In the genomic region with DNA sequence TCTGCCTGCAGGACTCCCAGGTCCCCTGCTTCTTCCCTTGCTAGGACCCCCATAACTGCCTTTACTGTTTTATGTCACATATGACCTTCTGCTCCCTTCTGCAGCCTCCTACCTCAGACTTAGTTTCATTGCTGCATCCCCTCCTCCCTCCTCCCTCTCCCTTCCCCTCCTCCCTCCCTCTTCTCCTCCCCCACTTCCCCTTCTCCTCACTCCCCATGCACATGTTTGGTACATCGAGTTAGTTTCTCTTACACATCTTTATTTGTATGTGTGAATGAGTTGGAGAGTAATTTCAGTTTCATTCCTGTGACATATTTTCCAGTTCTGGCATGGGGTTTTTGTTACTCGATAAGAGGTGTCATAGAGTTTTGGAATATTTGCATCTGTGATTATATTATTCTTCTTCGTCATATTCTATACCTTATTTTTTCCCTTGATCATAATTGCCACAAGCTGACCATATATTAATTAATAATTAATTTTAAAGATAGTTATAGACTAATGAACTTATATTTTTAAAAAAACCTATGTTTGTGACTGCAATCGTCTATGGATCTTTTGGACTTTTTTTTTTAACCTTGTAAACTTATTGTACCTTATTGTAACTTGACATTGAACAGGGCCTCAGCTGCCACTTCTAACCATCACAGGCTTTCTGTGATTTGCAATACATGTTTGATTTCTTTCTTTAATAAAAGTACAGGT, we compare ENCODE assay signal across 34 mouse cellular contexts.
DNase-seq lines count a peak whose midpoint lies in the region; ATAC-seq and TF ChIP-seq lines count a peak whose summit lies in the region.
"Had no signal": no experiment of that assay in that cellular context is flagged by ENCODE, and none has a peak within 500 bp of the region (broad histone marks: within the 10 kb centered on the region; RNA-seq: fewer than 3 reads in every experiment).

No protein-coding gene starts in this region.

- TF ChIP-seq POLR2A in CH12.LX (IDR thresholded peaks at IDR 0.05; ENCODE audit: low read depth, low read length) = 0 out of 2 replicates have a peak, but pooled peaks have one; percentile 27

- H3K9me3 ChIP-seq in CH12.LX (replicated peaks; ENCODE audit: low read length) = peaks cover 6% of the 10 kb centered on the region
- H3K9me3 ChIP-seq: embryonic facial prominence, embryonic 10.5 days; embryonic facial prominence, embryonic 15.5 days; forebrain, embryonic 12.5 days; hindbrain, embryonic 13.5 days; limb, embryonic 10.5 days; limb, embryonic 15.5 days; liver, embryonic 13.5 days had no signal

- dilution Hi-C loops in CH12.LX (cut with MboI; ENCODE audit: extremely low pct_ligation_motif_present, extremely low pct_unique_long_range_greater_than_20kb, low sequenced_read_pairs) = no loop called here

- in situ Hi-C loops in CH12.LX (cut with MboI; ENCODE audit: low pct_ligation_motif_present, low pct_unique_long_range_greater_than_20kb, low sequenced_read_pairs) = loop anchor here (10.0 kb wide), 2 partner anchors 65 kb away; partner anchors contain the start of gene Map3k5

- no peak for TF ChIP-seq CTCF in CH12.LX (conservative IDR thresholded peaks at IDR 0.05 in 1 of 2, IDR thresholded peaks at IDR 0.05 in 1 of 2; ENCODE audit: low read depth in 2 of 2, low read length in 2 of 2)

- peak overlapping the region; percentile 47 for H3K4me2 ChIP-seq in CH12.LX (ENCODE audit: insufficient read depth, low read depth, poor library complexity, severe bottlenecking)
- H3K4me2 ChIP-seq: embryonic facial prominence, embryonic 15.5 days; forebrain, embryonic 12.5 days; heart, embryonic 11.5 days; hindbrain, embryonic 13.5 days; kidney, embryonic 15.5 days; limb, embryonic 15.5 days; liver, embryonic 13.5 days; midbrain, embryonic 11.5 days had no signal

- H3K36me3 ChIP-seq in CH12.LX (replicated peaks in 1 of 2; ENCODE audit: control insufficient read depth in 1 of 2, insufficient read depth in 1 of 2, low read length in 1 of 2) = peaks cover 0 to 24% of the 10 kb centered on the region in 2 experiments
- H3K36me3 ChIP-seq: embryonic facial prominence, embryonic 10.5 days; embryonic facial prominence, embryonic 15.5 days; forebrain, embryonic 12.5 days; hindbrain, embryonic 13.5 days; kidney, embryonic 15.5 days; limb, embryonic 10.5 days; limb, embryonic 15.5 days; liver, embryonic 13.5 days had no signal

- peak overlapping the region; percentile 95 for H3K27ac ChIP-seq in CH12.LX (ENCODE audit: insufficient read depth, low read depth)
- H3K27ac ChIP-seq: embryonic facial prominence, embryonic 10.5 days; embryonic facial prominence, embryonic 15.5 days; forebrain, embryonic 12.5 days; hindbrain, embryonic 13.5 days; kidney, embryonic 15.5 days; limb, embryonic 10.5 days; limb, embryonic 15.5 days; liver, embryonic 13.5 days; macrophage had no signal

- peaks cover 60% of the 10 kb centered on the region for H3K79me2 ChIP-seq in CH12.LX (replicated peaks; ENCODE audit: control insufficient read depth, extremely low read depth, insufficient read depth, poor library complexity, severe bottlenecking)

- peak; percentile 83 for TF ChIP-seq EP300 in CH12.LX (IDR thresholded peaks at IDR 0.05; ENCODE audit: low read length)

- peak overlapping the region; percentile 67 for H3K9ac ChIP-seq in CH12.LX (ENCODE audit: insufficient read depth, low read depth)
- H3K9ac ChIP-seq: embryonic facial prominence, embryonic 15.5 days; forebrain, embryonic 12.5 days; hindbrain, embryonic 13.5 days; kidney, embryonic 15.5 days; limb, embryonic 15.5 days; liver, embryonic 13.5 days had no signal

- 0 out of 2 replicates have a peak, but pooled peaks have one; percentile 2 for TF ChIP-seq RAD21 in CH12.LX (IDR thresholded peaks at IDR 0.05; ENCODE audit: low read depth, low read length)

- peak; percentile 55 for ATAC-seq in inflammation-experienced regulatory T-cells, adult 6 months
- ATAC-seq: lung, postnatal 0 days; midbrain, embryonic 16.5 days had no signal

- peaks cover 27 to 82% of the 10 kb centered on the region in 2 experiments for H3K4me1 ChIP-seq in CH12.LX (ENCODE audit: control insufficient read depth in 1 of 2, insufficient read depth in 2 of 2)

- H3K27me3 ChIP-seq in CH12.LX (replicated peaks) = no peaks in the 10 kb centered on the region
- H3K27me3 ChIP-seq: embryonic facial prominence, embryonic 15.5 days; forebrain, embryonic 12.5 days; hindbrain, embryonic 13.5 days; kidney, embryonic 15.5 days; limb, embryonic 15.5 days; liver, embryonic 13.5 days had no signal

- DNase-seq in CD4-positive helper T cell, adult 2 months (ENCODE audit: low read depth, low spot score) = peak; percentile 60
- peak; percentile 87 for DNase-seq in CH12.LX (ENCODE audit: extremely low read depth)
- peak; percentile 50 for DNase-seq in naive thymus-derived CD4-positive, alpha-beta T cell, adult 2 months (ENCODE audit: low read depth)
- DNase-seq in layer of hippocampus, adult 8-10 months (ENCODE audit: low spot score in 2 of 2) = no peak
- DNase-seq in adrenal gland, adult 8-10 months = no peak
- no peak for DNase-seq in kidney, adult 9 months
- DNase-seq in right cerebral cortex, adult 18-20 months = no peak
- DNase-seq: adrenal gland, postnatal 10 days; cerebellum, adult 11 months; cerebellum, adult 9-11 months; gastrocnemius, postnatal 14 days; heart, postnatal 4 days; kidney, adult 11 months; kidney, postnatal 36 days; layer of hippocampus, postnatal 36 days; liver, embryonic 13.5 days; lung, adult 18-20 months; retina, postnatal 1 day; right cerebral cortex, postnatal 25 days; thymus, postnatal 4 days had no signal

- H3K4me3 ChIP-seq in CH12.LX (replicated peaks in 1 of 3; ENCODE audit: low read depth in 2 of 3, low read length in 2 of 3, poor library complexity in 1 of 3) = peak overlapping the region in 1 of 3 experiments; percentile 9
- H3K4me3 ChIP-seq: embryonic facial prominence, embryonic 10.5 days; embryonic facial prominence, embryonic 15.5 days; forebrain, embryonic 12.5 days; hindbrain, embryonic 13.5 days; kidney, embryonic 15.5 days; limb, embryonic 10.5 days; limb, embryonic 15.5 days; liver, embryonic 13.5 days; myocyte had no signal

TF ChIP-seq in CH12.LX, 34 proteins besides CTCF, POLR2A, EP300 and RAD21 (continues in another document):
- TF ChIP-seq JUND (conservative IDR thresholded peaks at IDR 0.05; ENCODE audit: low read depth, low read length) (peak; percentile 51; the same call in 1 of the 2 replicates), ZC3H11A (IDR thresholded peaks at IDR 0.05; ENCODE audit: low read depth, low read length) (no peak), USF2 (conservative IDR thresholded peaks at IDR 0.05; ENCODE audit: low read depth, low read length) (no peak), MXI1 (IDR thresholded peaks at IDR 0.05; ENCODE audit: low read depth, low read length) (peak; percentile 84), JUN (IDR thresholded peaks at IDR 0.05; ENCODE audit: insufficient read depth, low read depth, low read length) (peak; percentile 80), HCFC1 (IDR thresholded peaks at IDR 0.05; ENCODE audit: low read depth, low read length) (peak; percentile 51), KAT2A (IDR thresholded peaks at IDR 0.05; ENCODE audit: insufficient replicate concordance, low read length) (0 out of 2 replicates have a peak, but pooled peaks have one; percentile 46), UBTF (IDR thresholded peaks at IDR 0.05; ENCODE audit: low read depth, low read length) (no peak), MYC (IDR thresholded peaks at IDR 0.05; ENCODE audit: low read depth, low read length) (peak; percentile 92), CHD1 (IDR thresholded peaks at IDR 0.05; ENCODE audit: low read depth, low read length) (peak; percentile 89; the same call in 1 of the 2 replicates), ETS1 (conservative IDR thresholded peaks at IDR 0.05; ENCODE audit: low read depth, low read length) (peak; percentile 98), MAFK (IDR thresholded peaks at IDR 0.05; ENCODE audit: insufficient replicate concordance, low read length) (0 out of 2 replicates have a peak, but pooled peaks have one; percentile 60), ZMIZ1 (IDR thresholded peaks at IDR 0.05; ENCODE audit: low read depth, low read length) (0 out of 2 replicates have a peak, but pooled peaks have one; percentile 34), BHLHE40 (IDR thresholded peaks at IDR 0.05; ENCODE audit: low read depth, low read length) (peak; percentile 98), TBP (conservative IDR thresholded peaks at IDR 0.05; ENCODE audit: low read depth, low read length) (no peak), ZKSCAN1 (IDR thresholded peaks at IDR 0.05; ENCODE audit: borderline replicate concordance, low read depth, low read length) (no peak), MAZ (IDR thresholded peaks at IDR 0.05; ENCODE audit: low read depth, low read length) (peak; percentile 100), TCF12 (IDR thresholded peaks at IDR 0.05; ENCODE audit: low read depth, low read length) (peak; percentile 91), CHD2 (IDR thresholded peaks at IDR 0.05; ENCODE audit: low read length) (peak; percentile 98), USF1 (IDR thresholded peaks at IDR 0.05; ENCODE audit: low read depth, low read length) (no peak), SMC3 (IDR thresholded peaks at IDR 0.05; ENCODE audit: low read depth, low read length) (peak; percentile 28; the same call in 1 of the 2 replicates), GABPA (IDR thresholded peaks at IDR 0.05; ENCODE audit: insufficient replicate concordance, low read depth, low read length) (no peak), NELFE (IDR thresholded peaks at IDR 0.05; ENCODE audit: low read depth, low read length) (peak; percentile 59), MAX (IDR thresholded peaks at IDR 0.05; ENCODE audit: low read length) (peak; percentile 87), ZNF384 (IDR thresholded peaks at IDR 0.05; ENCODE audit: low read depth, low read length) (peak; percentile 56; the same call in 1 of the 2 replicates), IRF4 (IDR thresholded peaks at IDR 0.05; ENCODE audit: low read depth, low read length) (peak; percentile 93), MEF2A (IDR thresholded peaks at IDR 0.05; ENCODE audit: borderline replicate concordance, low read depth, low read length) (peak; percentile 90), NRF1 (IDR thresholded peaks at IDR 0.05; ENCODE audit: low read depth, low read length) (0 out of 2 replicates have a peak, but pooled peaks have one; percentile 6), RCOR1 (conservative IDR thresholded peaks at IDR 0.05; ENCODE audit: low read depth, low read length) (peak; percentile 90), POLR2AphosphoS2 (IDR thresholded peaks at IDR 0.05; ENCODE audit: low read depth, low read length) (0 out of 2 replicates have a peak, but pooled peaks have one; percentile 61), PAX5 (IDR thresholded peaks at IDR 0.05; ENCODE audit: low read length) (no peak), ELF1 (IDR thresholded peaks at IDR 0.05; ENCODE audit: low read depth, low read length) (peak; percentile 61; the same call in 1 of the 2 replicates), SIN3A (IDR thresholded peaks at IDR 0.05; ENCODE audit: low read length) (peak; percentile 71)

Comparison
In these comparisons a context has a peak if more than half of its experiments do, and no peak if none do; other contexts are left out.
1. DNase-seq: peak in CD4-positive helper T cell, adult 2 months (single experiment), CH12.LX (single experiment) and naive thymus-derived CD4-positive, alpha-beta T cell, adult 2 months (single experiment); none in layer of hippocampus, adult 8-10 months (0 of 2), adrenal gland, adult 8-10 months (single experiment), kidney, adult 9 months (single experiment) and right cerebral cortex, adult 18-20 months (single experiment).